ENCODE assay signal across 17 mouse cellular contexts in genomic region chr8:121811502-121811901, GRCm38 (mm10).
"Had no signal": no experiment of that assay in that cellular context is flagged by ENCODE, and none has a peak within 500 bp of the region (broad histone marks: within the 10 kb centered on the region; RNA-seq: fewer than 3 reads in every experiment).

No protein-coding gene starts in this region.

- ATAC-seq: liver, embryonic 12.5 days; midbrain, embryonic 13.5 days; midbrain, embryonic 16.5 days had no signal

- DNase-seq: kidney, adult 9 months; kidney, postnatal 14 days; kidney, postnatal 4 days; layer of hippocampus, adult 9-11 months; layer of hippocampus, postnatal 36 days; liver; lung, adult 18-20 months; lung, postnatal 10 days; lung, postnatal 36 days; retina, postnatal 1 day; right cerebral cortex, postnatal 4 days; thymus, adult 2 months; thymus, postnatal 14 days; thymus, postnatal 4 days had no signal
